Mouse (Mus musculus): Measurements from ENCODE around the gene Cdc42se1.

Gene Cdc42se1

GRCm38 (mm10) chr3:95250783-95251424 lies 22.4 kb downstream of the Cdc42se1 start, which contains the start of gene Bnipl:
Bnipl (minus strand) TSS chr3:95251193.
- no peak for DNase-seq (ENCODE audit: extremely low spot score)

- DNase-seq (ENCODE audit: extremely low spot score) = no peak
Observed at GRCm38 (mm10) chr3:95256931-95257330, 28.4 kb downstream of the Cdc42se1 start.

DNA sequence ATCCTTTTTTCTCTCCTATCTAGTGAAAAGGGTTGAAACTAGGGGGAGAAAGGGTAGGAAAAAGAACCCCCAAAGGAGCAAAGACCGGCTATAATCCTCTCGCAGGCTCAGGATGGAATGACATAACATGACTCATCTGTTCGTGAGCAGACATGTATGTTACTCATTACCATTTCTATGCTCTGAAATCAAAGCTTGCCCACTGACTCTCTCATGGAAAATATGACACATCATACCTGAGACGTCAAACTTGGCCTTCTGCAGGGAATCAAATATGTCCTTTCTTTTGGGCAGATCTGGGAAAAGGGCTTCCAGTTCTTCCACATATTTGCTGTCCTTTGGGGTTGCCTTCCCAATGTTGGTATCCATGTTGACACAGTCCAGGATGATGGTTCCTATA lies 33.4 kb downstream of the Cdc42se1 start:
- no peak for DNase-seq (ENCODE audit: extremely low spot score)

DNA sequence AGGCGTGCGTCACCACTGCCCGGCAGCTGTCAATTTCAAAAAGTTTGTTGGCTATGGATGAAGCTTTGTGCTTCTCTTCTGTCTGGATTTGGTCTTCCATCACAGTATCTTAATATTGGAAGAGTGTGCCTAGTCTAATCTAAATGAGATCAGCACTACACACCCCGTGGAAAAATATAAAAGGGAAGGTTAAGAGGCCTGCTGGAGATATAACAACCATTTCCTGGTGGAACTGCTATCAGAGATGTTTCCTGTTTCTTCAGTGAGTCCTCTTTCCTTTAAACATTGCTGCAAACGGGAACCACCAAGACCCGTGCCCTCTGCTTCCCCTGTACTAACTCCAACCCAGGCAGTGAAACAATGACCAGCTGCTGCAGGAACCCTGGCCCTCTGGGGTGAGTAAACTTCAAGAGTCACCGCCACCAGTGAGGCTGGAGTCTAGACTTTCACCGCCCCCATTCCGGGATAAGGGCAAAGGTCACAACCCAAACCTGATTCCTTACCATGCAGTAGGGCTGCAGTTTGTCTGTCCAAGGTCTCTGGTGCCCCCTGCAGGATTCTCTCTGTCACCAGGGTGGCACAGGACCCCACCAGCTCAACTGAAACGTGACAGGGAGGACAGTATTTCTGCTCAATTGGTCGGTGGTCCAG lies 34.7 kb downstream of the Cdc42se1 start:
- DNase-seq (ENCODE audit: extremely low spot score) = peak; percentile 85

DNA sequence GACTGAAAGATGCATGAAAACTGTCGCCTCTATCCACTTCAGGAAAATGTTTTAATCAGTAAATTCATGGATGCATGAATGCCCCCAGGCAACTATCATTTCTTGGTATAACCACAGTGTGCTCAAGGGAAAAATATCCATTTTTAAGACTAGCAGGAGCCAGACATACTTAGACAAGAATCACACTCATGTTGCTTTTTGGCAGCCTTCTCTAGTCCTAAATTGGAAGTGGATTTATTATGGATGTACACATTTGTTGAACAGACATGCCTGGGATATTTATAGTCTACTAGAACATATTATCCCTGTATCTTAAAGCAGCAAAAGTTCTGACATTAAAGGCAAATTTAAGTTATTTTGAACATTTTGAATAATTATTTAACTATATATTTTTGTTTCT lies 36.2 kb downstream of the Cdc42se1 start:
- DNase-seq (ENCODE audit: extremely low spot score) = no peak

DNA sequence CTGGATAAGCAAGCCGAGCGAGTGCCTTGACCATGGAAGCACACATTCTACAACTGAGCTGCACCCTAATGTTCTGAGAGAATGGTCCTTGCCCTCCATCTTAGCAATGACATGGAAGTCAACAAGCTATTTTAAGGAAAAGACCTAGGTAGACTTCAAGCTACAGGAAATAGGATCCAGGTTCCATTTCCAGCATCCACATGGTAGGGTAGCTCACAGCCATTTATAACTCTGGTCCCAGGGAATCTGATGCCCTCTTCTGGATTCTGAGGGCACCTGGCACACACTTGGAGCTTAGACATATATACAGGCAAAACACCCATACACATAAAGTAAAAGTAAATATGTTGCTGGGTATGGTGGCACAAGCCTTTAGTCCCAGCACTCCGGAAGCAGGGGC lies 37.5 kb downstream of the Cdc42se1 start:
- no peak for DNase-seq (ENCODE audit: extremely low spot score)

DNA sequence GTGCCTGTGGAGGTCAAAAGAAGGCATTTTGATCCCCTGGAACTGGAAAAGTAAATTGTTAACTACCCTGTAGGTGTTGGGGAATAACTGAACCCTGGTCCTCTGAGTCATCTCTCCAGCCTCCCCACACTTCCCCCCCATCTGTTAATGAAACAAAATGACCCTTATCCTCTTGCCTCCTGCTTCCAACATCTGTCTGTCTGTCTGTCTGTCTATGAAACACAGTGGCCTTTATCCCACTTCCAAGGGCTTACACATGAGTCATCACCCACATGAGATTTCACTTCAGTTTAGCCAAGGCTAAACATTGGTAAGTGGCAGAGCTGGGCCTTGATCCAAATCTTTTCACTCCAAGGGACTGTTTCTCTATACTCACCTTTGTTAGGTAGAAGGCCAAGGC lies 39.3 kb downstream of the Cdc42se1 start:
- no peak for DNase-seq (ENCODE audit: extremely low spot score)

DNA sequence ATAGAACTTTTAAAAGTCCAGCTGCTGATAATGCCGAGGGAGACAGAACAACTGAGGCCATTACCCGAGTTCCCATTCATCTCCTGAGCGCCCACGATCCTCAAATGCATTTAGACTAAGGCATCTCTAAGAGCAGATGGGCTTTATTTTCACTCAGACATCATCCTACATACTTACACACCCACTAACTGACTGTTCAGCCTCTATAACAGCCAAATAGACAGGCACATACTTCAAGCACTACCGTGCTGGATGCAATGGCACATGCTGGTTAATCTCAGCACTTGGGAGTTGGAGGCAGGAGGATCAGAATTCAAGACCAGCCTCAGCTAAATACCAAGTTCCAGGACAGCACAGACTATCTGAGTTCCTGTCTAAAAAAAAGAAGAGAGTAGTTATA lies 41.3 kb downstream of the Cdc42se1 start:
- no peak for DNase-seq (ENCODE audit: extremely low spot score)

DNA sequence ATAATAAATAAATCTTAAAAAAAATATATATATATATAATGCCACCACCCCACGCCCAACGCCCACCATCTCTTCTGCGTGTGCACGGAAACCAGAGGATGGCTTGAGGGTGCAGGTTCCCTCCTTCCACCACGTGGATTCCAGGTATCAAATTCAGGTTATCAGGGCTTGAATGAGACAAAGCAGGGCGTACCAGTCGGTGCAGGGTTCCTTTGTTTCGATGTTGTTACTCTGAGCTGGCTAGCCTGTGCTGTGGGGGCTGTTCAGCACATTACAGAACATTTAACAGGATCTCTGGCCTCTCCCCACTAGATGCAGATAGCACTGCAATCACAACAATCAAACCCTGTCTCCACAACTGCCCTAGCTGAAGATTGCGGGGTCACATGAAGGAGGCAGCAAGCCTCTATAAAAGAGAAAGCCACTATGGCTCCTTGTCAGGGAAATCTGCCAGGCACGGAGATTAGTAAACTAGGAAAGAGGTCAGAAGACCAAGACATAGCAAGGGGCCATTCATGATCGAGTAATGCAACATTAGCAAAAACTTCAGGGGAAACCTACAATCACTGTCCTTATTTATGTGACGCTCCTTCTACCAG lies 42.3 kb downstream of the Cdc42se1 start:
- no peak for DNase-seq (ENCODE audit: extremely low spot score)

DNA sequence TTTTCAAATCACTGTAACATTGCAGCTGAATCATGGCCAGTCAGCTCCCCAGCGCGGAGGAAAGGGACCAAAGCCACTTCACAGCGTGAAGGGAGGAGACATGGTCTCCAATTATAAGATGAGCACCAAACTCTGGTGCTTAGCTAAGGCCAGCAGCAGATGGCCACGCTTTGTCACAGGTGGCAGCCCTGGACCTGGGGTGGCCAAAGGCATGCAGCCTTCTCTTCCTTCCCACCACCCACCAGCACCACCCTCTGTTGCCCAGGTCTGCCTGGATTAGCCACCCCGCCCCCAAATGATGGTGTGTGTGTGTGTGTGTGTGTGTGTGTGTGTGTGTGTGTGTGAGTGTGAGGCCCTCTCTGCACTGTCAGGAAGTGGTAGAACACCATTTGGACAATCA lies 44.9 kb downstream of the Cdc42se1 start:
- DNase-seq (ENCODE audit: extremely low spot score) = no peak

DNA sequence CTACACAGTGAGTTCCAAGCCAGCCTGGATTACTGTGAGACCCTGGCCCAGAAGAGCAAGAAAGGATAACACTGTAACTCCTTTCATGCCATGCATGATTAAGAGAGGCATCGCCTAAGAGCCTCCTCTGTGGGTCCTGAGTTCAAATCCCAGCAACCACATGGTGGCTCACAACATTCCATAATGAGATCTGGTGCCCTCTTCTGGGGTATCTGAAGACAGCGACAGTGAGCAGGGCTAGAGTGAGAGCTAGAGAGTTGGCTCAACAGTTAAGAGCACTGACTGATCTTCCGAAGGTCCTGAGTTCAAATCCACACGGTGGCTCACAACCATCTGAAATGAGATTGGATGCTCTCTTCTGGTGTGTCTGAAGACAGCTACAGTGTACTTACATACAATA lies 45.9 kb downstream of the Cdc42se1 start:
- DNase-seq (ENCODE audit: extremely low spot score) = no peak

DNA sequence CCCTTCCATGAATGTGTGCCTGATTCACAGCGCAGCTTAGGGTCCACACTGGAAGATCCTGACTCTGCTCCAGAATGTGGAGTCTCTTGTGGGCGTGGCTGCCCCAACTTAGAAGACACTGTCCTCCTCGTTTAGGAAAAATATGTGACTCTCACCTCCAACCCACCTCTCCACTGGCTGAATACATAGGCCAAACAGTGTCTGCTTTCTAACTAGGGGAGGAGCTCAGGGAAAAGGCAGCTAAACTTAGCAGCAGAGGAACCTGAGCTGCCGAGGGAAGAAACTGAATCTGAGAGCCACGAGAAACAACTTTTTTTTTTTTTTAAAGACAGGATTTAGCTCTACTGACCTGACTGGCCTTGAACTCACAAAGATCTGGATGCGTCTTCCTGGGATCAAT lies 46.6 kb downstream of the Cdc42se1 start:
- DNase-seq (ENCODE audit: extremely low spot score) = no peak

GRCm38 (mm10) chr3:95276428-95276934 lies 47.9 kb downstream of the Cdc42se1 start:
- DNase-seq (ENCODE audit: extremely low spot score) = no peak

- DNase-seq (ENCODE audit: extremely low spot score) = no peak
Observed at GRCm38 (mm10) chr3:95277149-95277551, 48.6 kb downstream of the Cdc42se1 start.

DNA sequence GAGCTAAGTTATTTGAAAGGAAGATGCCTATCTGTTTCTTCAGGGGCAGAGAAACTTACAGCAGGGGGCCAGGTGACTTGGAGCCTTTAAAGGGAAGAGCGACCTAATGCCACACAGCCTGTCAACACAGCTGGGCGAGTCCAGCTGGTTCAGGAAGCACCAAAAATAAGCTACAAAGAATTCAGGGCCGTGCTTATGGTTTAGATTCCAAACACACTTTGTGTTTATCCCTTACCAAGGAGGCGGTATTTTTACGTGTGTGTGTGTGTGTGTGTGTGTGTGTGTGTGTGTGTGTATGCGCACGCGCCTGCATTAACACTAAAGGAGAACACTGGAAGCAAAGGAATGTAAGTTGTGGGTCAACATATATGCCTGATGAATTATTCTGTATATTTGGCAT lies 52.2 kb downstream of the Cdc42se1 start:
- DNase-seq (ENCODE audit: extremely low spot score) = no peak

GRCm38 (mm10) chr3:95281216-95282126 lies 52.9 kb downstream of the Cdc42se1 start, which contains the start of the genes Mindy1 and Prune1:
Mindy1 (plus strand) TSS chr3:95281345.
Prune1 (minus strand) TSS chr3:95282076.
- peak; percentile 97 for DNase-seq (ENCODE audit: extremely low spot score)

DNA sequence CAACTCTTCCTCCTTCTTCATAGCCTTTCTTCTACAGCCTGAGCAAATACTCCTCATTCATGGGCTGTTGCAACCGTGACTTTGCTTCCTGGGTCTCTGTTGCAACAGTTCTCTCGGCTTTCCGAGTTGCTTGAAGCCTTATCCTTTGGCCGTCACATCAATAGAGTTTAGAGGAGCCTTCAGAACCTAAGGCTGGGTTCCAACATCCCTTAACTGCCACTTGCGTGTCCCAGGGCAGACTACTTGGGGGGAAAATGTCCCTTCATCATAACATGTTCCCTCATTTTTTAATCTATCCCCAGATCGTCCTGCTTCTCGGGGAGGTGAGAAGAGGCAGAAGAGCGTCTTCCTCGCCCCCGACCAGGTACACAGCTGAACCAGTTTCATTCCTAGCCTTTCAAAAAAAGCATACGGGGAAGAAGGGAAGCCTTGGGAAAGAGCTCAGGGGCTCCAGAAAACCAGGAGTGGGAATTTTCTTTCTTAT lies 53.9 kb downstream of the Cdc42se1 start:
- no peak for DNase-seq (ENCODE audit: extremely low spot score)

DNA sequence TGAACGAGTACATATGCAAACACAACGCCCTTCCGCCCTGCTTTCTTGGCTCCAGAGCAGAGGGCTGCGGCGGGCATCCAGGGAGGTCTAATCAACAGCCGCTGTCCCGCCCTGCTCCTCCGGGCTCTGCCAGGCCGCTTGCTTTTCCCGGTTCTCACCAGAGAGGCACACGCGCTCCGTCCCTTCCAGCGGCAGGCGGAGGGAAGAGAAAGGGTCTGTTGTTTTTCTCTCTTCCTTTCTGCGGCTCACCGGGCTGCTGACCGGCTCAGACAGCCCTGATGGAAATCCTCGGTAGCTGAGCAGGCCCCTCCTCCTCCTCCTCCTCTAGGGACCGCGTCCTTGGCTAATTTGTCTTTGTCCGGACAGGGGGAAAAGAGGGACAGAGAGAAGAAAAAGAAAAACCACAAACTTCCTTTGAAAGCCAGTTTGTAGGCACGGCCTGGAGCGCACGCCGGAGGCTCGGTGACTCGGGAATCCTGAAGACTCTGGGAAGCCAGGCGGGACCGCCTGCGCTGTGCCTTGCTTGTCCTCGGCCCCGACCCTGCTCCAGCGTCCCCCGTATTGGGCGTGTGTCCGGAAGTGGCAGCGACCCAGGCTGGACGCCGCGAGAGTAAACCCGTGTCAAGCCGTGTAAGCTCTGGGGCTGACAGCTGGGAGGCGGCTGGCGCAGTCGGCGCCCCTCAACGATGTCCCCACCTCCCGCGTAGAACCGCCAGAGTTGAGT lies 54.5 kb downstream of the Cdc42se1 start:
- peak; percentile 84 for DNase-seq (ENCODE audit: extremely low spot score)

GRCm38 (mm10) chr3:95283589-95283941 lies 55.0 kb downstream of the Cdc42se1 start:
- DNase-seq (ENCODE audit: extremely low spot score) = no peak

DNA sequence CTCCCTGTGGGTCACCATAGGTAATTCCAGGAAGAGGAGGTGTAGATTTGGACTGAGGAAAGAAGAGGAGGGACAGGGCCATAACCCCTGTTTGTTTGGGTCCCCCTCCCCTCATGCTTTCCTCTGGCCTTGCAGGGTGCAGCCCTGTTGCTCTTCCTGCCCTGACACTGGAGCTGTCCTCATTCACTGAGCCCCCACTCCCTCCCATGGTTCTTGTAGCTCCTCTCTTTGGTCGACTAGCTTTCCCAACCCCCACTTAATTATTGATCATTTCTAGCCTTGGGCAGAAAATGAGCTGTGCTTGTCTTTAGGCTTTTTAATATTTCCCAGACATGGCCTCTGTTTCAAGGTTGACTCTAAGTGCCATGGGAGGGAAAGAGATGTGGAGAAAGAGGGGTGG lies 55.5 kb downstream of the Cdc42se1 start:
- no peak for DNase-seq (ENCODE audit: extremely low spot score)
